Mouse (Mus musculus): Measurements from ENCODE around the gene Svs6. TPM values are rescaled to one million over a fixed set of nuclear protein-coding genes. Genes with fewer than 3 reads are reported as not detected.

Svs6 gene
- not detected for polyA plus RNA-seq (2014; fragmentation: Illumina TruSeq; extraction: RNeasy Lipid Tissue Mini Kit (QIAGEN cat#74804))

DNA sequence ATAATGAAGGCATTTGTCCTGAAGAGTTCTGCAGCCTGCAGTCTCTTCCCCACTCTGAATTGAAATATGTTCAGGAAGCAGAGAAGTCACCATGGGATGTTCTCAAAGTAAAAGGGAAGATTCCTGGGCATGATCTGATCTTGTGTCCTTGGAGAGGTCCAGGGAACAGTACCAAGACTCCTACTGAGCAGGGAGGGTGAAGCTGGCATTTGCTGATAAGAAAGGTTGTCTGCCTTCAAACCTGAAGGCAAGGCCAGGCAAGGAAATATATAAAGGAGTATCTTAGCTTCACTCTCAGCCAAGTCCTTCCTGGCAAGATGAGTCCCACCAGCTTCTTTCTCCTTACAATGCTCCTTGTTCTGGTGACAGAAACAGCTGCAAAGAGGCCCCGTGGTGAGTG lies at the start of gene Svs6:
TSS of gene Svs6 (plus strand) at position 301 of the 400 bp plus-strand sequence.

DNA sequence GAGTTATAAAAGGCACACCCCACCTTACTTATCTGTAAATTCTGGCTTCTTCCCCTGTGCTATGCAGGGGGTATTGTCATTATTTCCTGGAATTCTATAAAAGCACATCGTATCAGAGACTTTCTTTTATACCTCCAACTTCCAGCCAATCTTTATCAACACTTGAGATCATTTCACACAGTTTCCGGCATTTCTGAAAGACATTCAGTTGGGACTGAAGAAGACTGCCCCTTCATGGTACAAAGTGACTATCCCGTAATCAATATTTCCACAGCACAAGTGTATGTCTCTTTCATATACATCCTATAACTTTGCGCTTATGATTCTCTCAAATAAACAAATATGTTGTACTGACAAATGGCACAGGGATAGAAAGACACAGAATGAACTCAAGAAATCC lies 38.2 kb upstream of the Svs6 start, which contains the start of gene Svs4:
TSS of gene Svs4 (minus strand) at position 101 of the 400 bp plus-strand sequence.

DNA sequence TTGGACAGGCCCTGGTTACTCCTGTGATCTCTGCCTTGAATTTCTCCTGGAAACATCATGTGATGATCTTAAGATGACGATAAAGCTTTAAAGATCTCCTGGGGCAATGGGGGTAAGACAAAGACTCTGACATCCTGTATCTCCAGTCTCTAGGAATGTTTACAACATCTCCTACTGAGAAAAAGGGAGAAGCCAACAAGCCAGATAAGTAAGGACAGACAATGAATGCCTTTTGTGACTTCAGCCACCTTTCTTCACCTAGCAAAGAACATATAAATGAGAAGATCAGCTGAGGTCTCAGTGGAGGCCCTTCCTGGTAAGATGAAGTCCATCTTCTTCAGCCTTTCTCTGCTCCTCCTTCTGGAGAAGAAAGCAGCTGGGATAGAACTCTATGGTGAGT lies 27.6 kb upstream of the Svs6 start, which contains the start of gene Svs3a:
TSS of gene Svs3a (plus strand) at position 301 of the 400 bp plus-strand sequence.

DNA sequence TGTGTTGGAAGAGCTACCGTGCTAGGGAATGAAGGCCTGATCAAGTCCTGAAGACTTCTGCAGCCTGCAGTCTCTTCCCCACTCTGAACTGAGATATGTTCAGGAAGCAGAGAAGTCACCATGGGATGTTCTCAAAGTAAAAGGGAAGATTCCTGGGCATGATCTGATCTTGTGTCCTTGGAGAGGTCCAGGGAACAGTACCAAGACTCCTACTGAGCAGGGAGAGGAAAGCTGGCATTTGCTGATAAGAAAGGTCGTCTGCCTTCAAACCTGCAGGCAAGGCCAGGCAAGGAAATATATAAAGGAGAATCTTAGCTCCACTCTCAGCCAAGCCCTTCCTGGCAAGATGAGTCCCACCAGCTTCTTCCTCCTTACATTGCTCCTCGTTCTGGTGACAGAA lies 15.9 kb downstream of the Svs6 start, which contains the start of gene Svs5:
TSS of gene Svs5 (plus strand) at position 301 of the 400 bp plus-strand sequence.

Other genes starting within 250 kb of the Svs6 start
- 104 TPM for gene Stk4, start 246.4 kb upstream of the Svs6 start, polyA plus RNA-seq (2014; fragmentation: Illumina TruSeq; extraction: RNeasy Lipid Tissue Mini Kit (QIAGEN cat#74804))
- gene Tomm34, start 245.6 kb upstream of the Svs6 start, polyA plus RNA-seq (2014; fragmentation: Illumina TruSeq; extraction: RNeasy Lipid Tissue Mini Kit (QIAGEN cat#74804)): 10.4 TPM
- not detected for gene Kcns1, start 145.6 kb upstream of the Svs6 start, polyA plus RNA-seq (2014; fragmentation: Illumina TruSeq; extraction: RNeasy Lipid Tissue Mini Kit (QIAGEN cat#74804))
- gene Wfdc5, start 134.0 kb upstream of the Svs6 start, polyA plus RNA-seq (2014; fragmentation: Illumina TruSeq; extraction: RNeasy Lipid Tissue Mini Kit (QIAGEN cat#74804)): not detected
- not detected for gene Wfdc12, start 126.1 kb upstream of the Svs6 start, polyA plus RNA-seq (2014; fragmentation: Illumina TruSeq; extraction: RNeasy Lipid Tissue Mini Kit (QIAGEN cat#74804))
- gene Wfdc15a, start 116.6 kb upstream of the Svs6 start, polyA plus RNA-seq (2014; fragmentation: Illumina TruSeq; extraction: RNeasy Lipid Tissue Mini Kit (QIAGEN cat#74804)): not detected
- 1.3 TPM for gene Wfdc15b, start 95.1 kb upstream of the Svs6 start, polyA plus RNA-seq (2014; fragmentation: Illumina TruSeq; extraction: RNeasy Lipid Tissue Mini Kit (QIAGEN cat#74804))
- not detected for gene Svs2, start 78.3 kb upstream of the Svs6 start, polyA plus RNA-seq (2014; fragmentation: Illumina TruSeq; extraction: RNeasy Lipid Tissue Mini Kit (QIAGEN cat#74804))
- not detected for gene Svs3b, start 60.1 kb upstream of the Svs6 start, polyA plus RNA-seq (2014; fragmentation: Illumina TruSeq; extraction: RNeasy Lipid Tissue Mini Kit (QIAGEN cat#74804))
- gene Svs4, start 38.3 kb upstream of the Svs6 start, polyA plus RNA-seq (2014; fragmentation: Illumina TruSeq; extraction: RNeasy Lipid Tissue Mini Kit (QIAGEN cat#74804)): not detected
- gene Svs3a, start 27.5 kb upstream of the Svs6 start, polyA plus RNA-seq (2014; fragmentation: Illumina TruSeq; extraction: RNeasy Lipid Tissue Mini Kit (QIAGEN cat#74804)): not detected
- gene Svs5, start 16.0 kb downstream of the Svs6 start, polyA plus RNA-seq (2014; fragmentation: Illumina TruSeq; extraction: RNeasy Lipid Tissue Mini Kit (QIAGEN cat#74804)): 0.91 TPM
- not detected for gene Slpi, start 72.3 kb downstream of the Svs6 start, polyA plus RNA-seq (2014; fragmentation: Illumina TruSeq; extraction: RNeasy Lipid Tissue Mini Kit (QIAGEN cat#74804))
- not detected for gene Rbpjl, start 86.4 kb downstream of the Svs6 start, polyA plus RNA-seq (2014; fragmentation: Illumina TruSeq; extraction: RNeasy Lipid Tissue Mini Kit (QIAGEN cat#74804))
- not detected for gene Matn4, start 88.4 kb downstream of the Svs6 start, polyA plus RNA-seq (2014; fragmentation: Illumina TruSeq; extraction: RNeasy Lipid Tissue Mini Kit (QIAGEN cat#74804))
- 107 TPM for gene Sdc4, start 127.1 kb downstream of the Svs6 start, polyA plus RNA-seq (2014; fragmentation: Illumina TruSeq; extraction: RNeasy Lipid Tissue Mini Kit (QIAGEN cat#74804))
- gene Sys1, start 140.2 kb downstream of the Svs6 start, polyA plus RNA-seq (2014; fragmentation: Illumina TruSeq; extraction: RNeasy Lipid Tissue Mini Kit (QIAGEN cat#74804)): 8.4 TPM
- not detected for gene Gm20458, start 144.2 kb downstream of the Svs6 start, polyA plus RNA-seq (2014; fragmentation: Illumina TruSeq; extraction: RNeasy Lipid Tissue Mini Kit (QIAGEN cat#74804))
- gene Trp53tg5, start 157.0 kb downstream of the Svs6 start, polyA plus RNA-seq (2014; fragmentation: Illumina TruSeq; extraction: RNeasy Lipid Tissue Mini Kit (QIAGEN cat#74804)): not detected
- gene Dbndd2, start 169.4 kb downstream of the Svs6 start, polyA plus RNA-seq (2014; fragmentation: Illumina TruSeq; extraction: RNeasy Lipid Tissue Mini Kit (QIAGEN cat#74804)): 4.7 TPM
- gene Pigt, start 180.8 kb downstream of the Svs6 start, polyA plus RNA-seq (2014; fragmentation: Illumina TruSeq; extraction: RNeasy Lipid Tissue Mini Kit (QIAGEN cat#74804)): 8.6 TPM
- 1.8 TPM for gene Wfdc2, start 245.7 kb downstream of the Svs6 start, polyA plus RNA-seq (2014; fragmentation: Illumina TruSeq; extraction: RNeasy Lipid Tissue Mini Kit (QIAGEN cat#74804))

Measured in ovary, adult 10 weeks (tissue).